Mouse (Mus musculus): ENCODE measurements around the gene Grik4. TPM values are rescaled to one million over a fixed set of nuclear protein-coding genes. Genes with fewer than 3 reads are reported as not detected.

The Grik4 gene
- polyA plus RNA-seq, 1 experiment from 2014 or later: 0.43 TPM

DNA sequence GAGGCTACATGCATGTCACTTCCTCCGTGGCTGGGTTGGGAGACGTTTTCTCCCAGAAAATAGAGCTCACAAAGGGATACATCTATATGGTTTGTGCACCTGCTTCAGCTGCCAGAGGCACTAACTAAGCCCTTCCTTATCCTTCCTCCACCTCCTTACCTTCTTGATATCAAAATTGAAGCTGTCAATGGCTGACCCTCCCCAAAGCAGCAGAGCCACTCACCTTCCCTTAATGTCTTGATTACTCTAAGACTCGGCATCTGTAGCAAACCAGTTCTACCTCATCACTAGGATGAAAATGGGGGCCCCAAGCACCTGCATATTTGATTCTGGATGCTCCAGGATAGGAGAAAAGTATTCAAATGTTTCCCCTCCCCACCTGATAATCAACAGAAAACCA is 135.1 kb downstream of the Grik4 start:
- no peaks in the 10 kb centered on the region for H3K4me1 ChIP-seq (ENCODE audit: control insufficient read depth, insufficient read depth, low read length)
- H3K9me3 ChIP-seq (replicated peaks; ENCODE audit: control insufficient read depth, low read length): no peaks in the 10 kb centered on the region
- no peak overlapping the region for H3K27ac ChIP-seq (ENCODE audit: low read depth, low read length)
- no peak overlapping the region for H3K9ac ChIP-seq (ENCODE audit: low read depth, low read length)
- no peak overlapping the region for H3K4me3 ChIP-seq (ENCODE audit: low read depth, low read length)
- H3K27me3 ChIP-seq (ENCODE audit: control insufficient read depth, insufficient read depth, low read length): peaks cover 4% of the 10 kb centered on the region; the same call in 1 of the 2 replicates
- 87% methylated on average over 3 of the region's 3 CpGs for WGBS (ENCODE audit: insufficient replicate concordance)
- no peak overlapping the region for H3K4me2 ChIP-seq
- ATAC-seq (replicated peaks; ENCODE audit: insufficient number of reproducible peaks, low FRiP score, low TSS enrichment): no peak
- no peaks in the 10 kb centered on the region for H3K36me3 ChIP-seq (ENCODE audit: control insufficient read depth, insufficient read depth, low read length)

GRCm38 (mm10) chr9:42808394-42808793 is 135.9 kb downstream of the Grik4 start:
- Histone ChIP-seq H3K4me1 (ENCODE audit: control insufficient read depth, insufficient read depth, low read length) (no peaks in the 10 kb centered on the region), H3K27ac (ENCODE audit: low read depth, low read length) (no peak overlapping the region), H3K4me2 (no peak overlapping the region), H3K36me3 (ENCODE audit: control insufficient read depth, insufficient read depth, low read length) (no peaks in the 10 kb centered on the region), H3K9ac (ENCODE audit: low read depth, low read length) (no peak overlapping the region), H3K27me3 (ENCODE audit: control insufficient read depth, insufficient read depth, low read length) (peaks cover 4% of the 10 kb centered on the region; the same call in 1 of the 2 replicates), H3K9me3 (replicated peaks; ENCODE audit: control insufficient read depth, low read length) (no peaks in the 10 kb centered on the region), H3K4me3 (ENCODE audit: low read depth, low read length) (no peak overlapping the region)
- ATAC-seq (replicated peaks; ENCODE audit: insufficient number of reproducible peaks, low FRiP score, low TSS enrichment): no peak
- whole genome bisulfite sequencing (ENCODE audit: insufficient replicate concordance): 61% methylated on average over 9 of the region's 9 CpGs

GRCm38 (mm10) chr9:42803061-42803491 is 141.2 kb downstream of the Grik4 start:
- Histone ChIP-seq H3K9ac (ENCODE audit: low read depth, low read length) (no peak overlapping the region), H3K27ac (ENCODE audit: low read depth, low read length) (no peak overlapping the region), H3K36me3 (ENCODE audit: control insufficient read depth, insufficient read depth, low read length) (no peaks in the 10 kb centered on the region), H3K4me3 (ENCODE audit: low read depth, low read length) (no peak overlapping the region), H3K4me2 (no peak overlapping the region), H3K4me1 (ENCODE audit: control insufficient read depth, insufficient read depth, low read length) (no peaks in the 10 kb centered on the region), H3K9me3 (replicated peaks; ENCODE audit: control insufficient read depth, low read length) (no peaks in the 10 kb centered on the region), H3K27me3 (ENCODE audit: control insufficient read depth, insufficient read depth, low read length) (0 out of 2 replicates have a peak, but pooled peaks cover 5% of the 10 kb centered on the region)
- ATAC-seq (replicated peaks; ENCODE audit: insufficient number of reproducible peaks, low FRiP score, low TSS enrichment): no peak
- WGBS (ENCODE audit: insufficient replicate concordance): 57% methylated on average over 3 of the region's 3 CpGs

DNA sequence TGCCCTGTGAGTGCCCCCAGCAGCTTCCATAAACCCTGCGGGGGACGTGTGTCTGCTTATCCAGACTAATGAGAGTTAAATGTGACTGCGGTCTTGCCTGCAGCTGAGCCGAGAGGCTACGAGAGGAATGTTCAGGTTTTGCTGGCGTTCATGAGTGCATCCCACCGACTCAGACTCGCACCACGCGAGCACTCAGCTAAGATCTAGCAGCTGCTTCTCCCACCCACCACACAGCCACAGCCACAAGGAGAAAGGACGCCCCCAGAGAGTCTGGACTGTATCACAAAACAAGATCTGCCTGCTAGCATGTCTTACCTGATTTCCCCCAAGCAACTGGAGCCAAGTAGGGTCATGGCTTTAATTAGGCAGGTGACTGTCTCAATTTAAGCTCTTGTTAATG is 142.4 kb downstream of the Grik4 start:
- Histone ChIP-seq H3K27ac (ENCODE audit: low read depth, low read length) (no peak overlapping the region), H3K27me3 (ENCODE audit: control insufficient read depth, insufficient read depth, low read length) (0 out of 2 replicates have a peak, but pooled peaks cover 5% of the 10 kb centered on the region), H3K4me2 (no peak overlapping the region), H3K9ac (ENCODE audit: low read depth, low read length) (no peak overlapping the region), H3K4me3 (ENCODE audit: low read depth, low read length) (no peak overlapping the region), H3K36me3 (ENCODE audit: control insufficient read depth, insufficient read depth, low read length) (no peaks in the 10 kb centered on the region), H3K4me1 (ENCODE audit: control insufficient read depth, insufficient read depth, low read length) (no peaks in the 10 kb centered on the region), H3K9me3 (replicated peaks; ENCODE audit: control insufficient read depth, low read length) (no peaks in the 10 kb centered on the region)
- WGBS (ENCODE audit: insufficient replicate concordance): 66% methylated on average over 11 of the region's 11 CpGs
- ATAC-seq (replicated peaks; ENCODE audit: insufficient number of reproducible peaks, low FRiP score, low TSS enrichment): no peak

DNA sequence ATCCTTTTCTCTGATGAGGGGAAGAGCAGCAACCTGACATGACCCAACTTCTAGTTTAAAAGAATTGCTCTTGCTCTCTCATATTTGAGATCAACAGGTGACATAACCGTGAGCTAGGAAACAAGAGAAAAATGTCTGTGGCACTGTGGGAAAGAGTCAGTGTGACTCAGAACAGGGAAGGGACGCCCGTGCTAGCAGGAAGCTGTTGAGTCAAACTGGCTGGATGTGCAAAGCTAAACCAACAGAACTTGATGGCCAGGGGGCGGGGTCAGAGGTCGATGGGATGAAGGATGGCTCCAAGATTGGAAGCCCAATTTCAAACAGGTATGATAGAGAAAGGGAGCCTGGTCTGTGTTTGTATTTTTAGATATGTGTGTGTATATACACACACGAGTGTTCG is 144.2 kb downstream of the Grik4 start:
- Histone ChIP-seq H3K4me1 (ENCODE audit: control insufficient read depth, insufficient read depth, low read length) (peaks cover 7% of the 10 kb centered on the region; the same call in 1 of the 2 replicates), H3K27me3 (ENCODE audit: control insufficient read depth, insufficient read depth, low read length) (0 out of 2 replicates have a peak, but pooled peaks cover 5% of the 10 kb centered on the region)
- 75% methylated on average over 7 of the region's 7 CpGs for WGBS (ENCODE audit: insufficient replicate concordance)

GRCm38 (mm10) chr9:42799694-42800093 is 144.6 kb downstream of the Grik4 start:
- Histone ChIP-seq H3K9me3 (replicated peaks; ENCODE audit: control insufficient read depth, low read length) (no peaks in the 10 kb centered on the region), H3K4me3 (ENCODE audit: low read depth, low read length) (no peak overlapping the region), H3K4me2 (no peak overlapping the region), H3K36me3 (ENCODE audit: control insufficient read depth, insufficient read depth, low read length) (no peaks in the 10 kb centered on the region), H3K4me1 (ENCODE audit: control insufficient read depth, insufficient read depth, low read length) (peaks cover 7% of the 10 kb centered on the region; the same call in 1 of the 2 replicates), H3K27me3 (ENCODE audit: control insufficient read depth, insufficient read depth, low read length) (0 out of 2 replicates have a peak, but pooled peaks cover 5% of the 10 kb centered on the region), H3K27ac (ENCODE audit: low read depth, low read length) (no peak overlapping the region), H3K9ac (ENCODE audit: low read depth, low read length) (no peak overlapping the region)
- 60% methylated on average over 5 of the region's 5 CpGs for WGBS (ENCODE audit: insufficient replicate concordance)
- no peak for ATAC-seq (replicated peaks; ENCODE audit: insufficient number of reproducible peaks, low FRiP score, low TSS enrichment)

More for the DNA sequence above, 144.2 kb downstream of the Grik4 start:
- Histone ChIP-seq H3K4me3 (ENCODE audit: low read depth, low read length) (no peak overlapping the region), H3K27ac (ENCODE audit: low read depth, low read length) (no peak overlapping the region), H3K36me3 (ENCODE audit: control insufficient read depth, insufficient read depth, low read length) (no peaks in the 10 kb centered on the region), H3K4me2 (no peak overlapping the region), H3K9ac (ENCODE audit: low read depth, low read length) (no peak overlapping the region), H3K9me3 (replicated peaks; ENCODE audit: control insufficient read depth, low read length) (no peaks in the 10 kb centered on the region)
- no peak for ATAC-seq (replicated peaks; ENCODE audit: insufficient number of reproducible peaks, low FRiP score, low TSS enrichment)

- ATAC-seq (replicated peaks; ENCODE audit: insufficient number of reproducible peaks, low FRiP score, low TSS enrichment): no peak
- H3K9ac ChIP-seq (ENCODE audit: low read depth, low read length): no peak overlapping the region
- no peaks in the 10 kb centered on the region for H3K9me3 ChIP-seq (replicated peaks; ENCODE audit: control insufficient read depth, low read length)
- H3K4me2 ChIP-seq: no peak overlapping the region
- peaks cover 7% of the 10 kb centered on the region; the same call in 1 of the 2 replicates for H3K4me1 ChIP-seq (ENCODE audit: control insufficient read depth, insufficient read depth, low read length)
- H3K27me3 ChIP-seq (ENCODE audit: control insufficient read depth, insufficient read depth, low read length): 0 out of 2 replicates have a peak, but pooled peaks cover 8% of the 10 kb centered on the region
- H3K4me3 ChIP-seq (ENCODE audit: low read depth, low read length): no peak overlapping the region
- 46% methylated on average over 5 of the region's 5 CpGs for WGBS (ENCODE audit: insufficient replicate concordance)
- no peaks in the 10 kb centered on the region for H3K36me3 ChIP-seq (ENCODE audit: control insufficient read depth, insufficient read depth, low read length)
- no peak overlapping the region for H3K27ac ChIP-seq (ENCODE audit: low read depth, low read length)
Observed at GRCm38 (mm10) chr9:42799242-42799641, 145.1 kb downstream of the Grik4 start.

DNA sequence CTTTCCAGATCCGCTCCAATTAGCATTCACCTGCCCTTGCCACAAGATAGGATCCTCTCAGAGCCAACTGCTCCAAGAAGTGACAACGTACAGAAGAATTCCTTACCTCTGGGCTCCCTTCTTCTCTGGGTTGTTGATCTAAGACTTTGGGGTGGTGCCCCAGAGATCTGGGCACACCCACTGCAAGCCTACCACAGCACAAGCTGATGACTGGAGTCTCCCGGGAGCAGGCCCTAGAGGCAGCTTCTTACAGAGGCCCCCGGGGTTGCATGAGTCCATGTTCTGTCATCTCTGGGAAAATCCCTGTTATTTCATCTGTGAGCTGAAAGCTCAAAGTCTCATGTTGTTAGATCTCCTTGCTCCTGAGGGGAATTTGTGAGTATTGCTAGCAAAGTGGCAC is 146.0 kb downstream of the Grik4 start:
- Histone ChIP-seq H3K27me3 (ENCODE audit: control insufficient read depth, insufficient read depth, low read length) (peaks cover 13% of the 10 kb centered on the region; the same call in 1 of the 2 replicates), H3K4me1 (ENCODE audit: control insufficient read depth, insufficient read depth, low read length) (peaks cover 7% of the 10 kb centered on the region; the same call in 1 of the 2 replicates), H3K27ac (ENCODE audit: low read depth, low read length) (no peak overlapping the region), H3K9ac (ENCODE audit: low read depth, low read length) (no peak overlapping the region), H3K4me3 (ENCODE audit: low read depth, low read length) (no peak overlapping the region), H3K36me3 (ENCODE audit: control insufficient read depth, insufficient read depth, low read length) (no peaks in the 10 kb centered on the region), H3K4me2 (no peak overlapping the region), H3K9me3 (replicated peaks; ENCODE audit: control insufficient read depth, low read length) (no peaks in the 10 kb centered on the region)
- no peak for ATAC-seq (replicated peaks; ENCODE audit: insufficient number of reproducible peaks, low FRiP score, low TSS enrichment)
- 80% methylated on average over 4 of the region's 4 CpGs for WGBS (ENCODE audit: insufficient replicate concordance)

DNA sequence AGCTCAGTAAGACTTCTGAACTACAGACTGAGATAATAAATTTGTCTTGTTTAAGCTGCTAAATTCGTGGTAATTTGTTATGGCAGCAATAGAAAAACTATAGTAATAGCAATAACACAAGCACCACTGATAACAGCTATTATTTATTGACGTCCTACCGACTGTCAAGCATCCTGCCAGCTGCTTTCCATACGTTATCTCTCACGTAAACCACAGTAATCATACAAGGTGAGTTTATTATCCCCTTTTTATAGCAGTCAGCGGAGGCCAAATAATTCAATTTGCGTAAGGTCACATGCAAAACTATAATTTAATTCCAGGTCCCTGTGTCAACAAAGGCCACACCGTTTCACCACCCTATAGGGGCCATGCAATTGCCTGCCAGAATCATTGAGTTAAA is 147.0 kb downstream of the Grik4 start:
- WGBS (ENCODE audit: insufficient replicate concordance): 63% methylated on average over 8 of the region's 8 CpGs
- no peak for ATAC-seq (replicated peaks; ENCODE audit: insufficient number of reproducible peaks, low FRiP score, low TSS enrichment)
- Histone ChIP-seq H3K4me2 (no peak overlapping the region), H3K36me3 (ENCODE audit: control insufficient read depth, insufficient read depth, low read length) (no peaks in the 10 kb centered on the region), H3K9ac (ENCODE audit: low read depth, low read length) (no peak overlapping the region), H3K27ac (ENCODE audit: low read depth, low read length) (no peak overlapping the region), H3K9me3 (replicated peaks; ENCODE audit: control insufficient read depth, low read length) (no peaks in the 10 kb centered on the region), H3K4me1 (ENCODE audit: control insufficient read depth, insufficient read depth, low read length) (peaks cover 7% of the 10 kb centered on the region; the same call in 1 of the 2 replicates), H3K4me3 (ENCODE audit: low read depth, low read length) (no peak overlapping the region), H3K27me3 (ENCODE audit: control insufficient read depth, insufficient read depth, low read length) (peaks cover 21% of the 10 kb centered on the region)
